Mouse (Mus musculus) limb, embryonic 15.5 days (tissue): ENCODE data around the gene Arl15. TPM values are rescaled to one million over a fixed set of nuclear protein-coding genes. Genes with fewer than 3 reads are reported as not detected.

Source experiments
- ATAC-seq: fragments of 200-750 bp; cut with Nextera tagmentation; 2 replicates; pipeline ENCODE4 v1.8.0; 2017; ENCODE audit warnings: low read depth, moderate TSS enrichment; ENCODE audit not compliant: insufficient number of reproducible peaks, low FRiP score, low TSS enrichment
- H3K27ac ChIP-seq: fragments of 300-500 bp; sonication (generic); 2 replicates; pipeline ENCODE4 v1.5.1; 2015; ENCODE audit warnings: moderate library complexity, mild to moderate bottlenecking, inconsistent platforms
- H3K27me3 ChIP-seq: fragments of 300-500 bp; sonication (generic); 2 replicates; pipeline ENCODE4 v1.6.1; 2015; ENCODE audit warnings: inconsistent platforms
- H3K36me3 ChIP-seq: fragments of 300-500 bp; sonication (generic); 2 replicates; pipeline ENCODE4 v1.6.1; 2015; ENCODE audit warnings: inconsistent platforms
- H3K4me1 ChIP-seq: fragments of 300-500 bp; sonication (generic); 2 replicates; pipeline ENCODE4 v1.6.1; 2015; ENCODE audit warnings: inconsistent platforms
- H3K4me2 ChIP-seq: fragments of 300-500 bp; sonication (generic); 2 replicates; pipeline ENCODE4 v1.6.1; 2015; ENCODE audit warnings: mild to moderate bottlenecking, inconsistent platforms
- H3K4me3 ChIP-seq: fragments of 300-500 bp; sonication (generic); 2 replicates; pipeline ENCODE4 v1.5.1; 2015; ENCODE audit warnings: mild to moderate bottlenecking, inconsistent platforms
- H3K9ac ChIP-seq: fragments of 300-500 bp; sonication (generic); 2 replicates; pipeline ENCODE4 v1.6.1; 2015; ENCODE audit warnings: inconsistent platforms
- H3K9me3 ChIP-seq: fragments of 300-500 bp; sonication (generic); 2 replicates; pipeline ENCODE4 v1.6.1; 2016; ENCODE audit warnings: inconsistent platforms
- WGBS: fragments of 180-500 bp; shearing (Covaris S2); methylation state at CpG from one replicate; pipeline ENCODE4 v1.1.7; 2015; 5-methylcytosine and 5-hydroxymethylcytosine counted together
- polyA plus RNA-seq: library from polyadenylated mRNA; unstranded; fragments of >200 nt; fragmentation: Nextera tagmentation; extraction: Ambion mirVana; gene quantifications from 2 replicates; pipeline ENCODE4 v1.2.1, GENCODE M21; 2015

The Arl15 gene
- polyA plus RNA-seq, 1 experiment from 2014 or later = 10.8 TPM

- Histone ChIP-seq H3K4me2 (peak overlapping the region; percentile 2; the same call in 1 of the 2 replicates), H3K27me3 (no peaks in the 10 kb centered on the region), H3K9me3 (no peaks in the 10 kb centered on the region), H3K4me1 (peaks cover 27% of the 10 kb centered on the region), H3K36me3 (no peaks in the 10 kb centered on the region), H3K4me3 (no peak overlapping the region), H3K9ac (no peak overlapping the region), H3K27ac (no peak overlapping the region)
- no peak for ATAC-seq
- WGBS = 44% methylated on average over 20 of the region's 20 CpGs
Observed at GRCm38 (mm10) chr13:113879651-113880327, 85.5 kb downstream of the Arl15 start.

GRCm38 (mm10) chr13:113880564-113881171, 86.4 kb downstream of the Arl15 start:
- 28% methylated on average over 19 of the region's 19 CpGs for WGBS
- no peak overlapping the region for H3K9ac ChIP-seq
- peaks cover 27% of the 10 kb centered on the region for H3K4me1 ChIP-seq
- H3K9me3 ChIP-seq = no peaks in the 10 kb centered on the region
- H3K36me3 ChIP-seq = no peaks in the 10 kb centered on the region
- no peak overlapping the region for H3K4me3 ChIP-seq
- H3K27ac ChIP-seq = no peak overlapping the region
- peak overlapping the region; percentile 17; the same call in 1 of the 2 replicates for H3K4me2 ChIP-seq
- ATAC-seq = no peak
- H3K27me3 ChIP-seq = no peaks in the 10 kb centered on the region

- H3K4me2 ChIP-seq = no peak overlapping the region
- H3K36me3 ChIP-seq = no peaks in the 10 kb centered on the region
- no peak overlapping the region for H3K4me3 ChIP-seq
- no peak overlapping the region for H3K9ac ChIP-seq
- H3K4me1 ChIP-seq = peaks cover 35% of the 10 kb centered on the region
- ATAC-seq = no peak
- WGBS = 44% methylated on average over 1 of the region's 1 CpGs
- H3K9me3 ChIP-seq = no peaks in the 10 kb centered on the region
- no peak overlapping the region for H3K27ac ChIP-seq
- H3K27me3 ChIP-seq = no peaks in the 10 kb centered on the region
Observed at GRCm38 (mm10) chr13:113882959-113883358, 88.7 kb downstream of the Arl15 start.

GRCm38 (mm10) chr13:113887090-113887489, 92.8 kb downstream of the Arl15 start:
- Histone ChIP-seq H3K9ac (no peak overlapping the region), H3K4me3 (no peak overlapping the region), H3K4me2 (no peak overlapping the region), H3K9me3 (no peaks in the 10 kb centered on the region), H3K36me3 (no peaks in the 10 kb centered on the region), H3K27me3 (no peaks in the 10 kb centered on the region), H3K27ac (no peak overlapping the region), H3K4me1 (peaks cover 15% of the 10 kb centered on the region; the same call in 1 of the 2 replicates)
- no peak for ATAC-seq
- 75% methylated on average over 6 of the region's 6 CpGs for WGBS

GRCm38 (mm10) chr13:113888126-113888525, 93.8 kb downstream of the Arl15 start:
- Histone ChIP-seq H3K36me3 (no peaks in the 10 kb centered on the region), H3K9ac (no peak overlapping the region), H3K27ac (no peak overlapping the region), H3K9me3 (no peaks in the 10 kb centered on the region), H3K4me1 (0 out of 2 replicates have a peak, but pooled peaks cover 15% of the 10 kb centered on the region), H3K27me3 (no peaks in the 10 kb centered on the region), H3K4me3 (no peak overlapping the region), H3K4me2 (no peak overlapping the region)
- ATAC-seq = no peak
- 61% methylated on average over 5 of the region's 5 CpGs for WGBS

- no peak overlapping the region for H3K4me3 ChIP-seq
- no peak overlapping the region for H3K27ac ChIP-seq
- no peaks in the 10 kb centered on the region for H3K9me3 ChIP-seq
- WGBS = 60% methylated on average over 16 of the region's 16 CpGs
- no peak for ATAC-seq
- H3K4me2 ChIP-seq = no peak overlapping the region
- H3K36me3 ChIP-seq = no peaks in the 10 kb centered on the region
- H3K9ac ChIP-seq = no peak overlapping the region
- H3K4me1 ChIP-seq = 0 out of 2 replicates have a peak, but pooled peaks cover 15% of the 10 kb centered on the region
- H3K27me3 ChIP-seq = no peaks in the 10 kb centered on the region
Observed at GRCm38 (mm10) chr13:113888704-113889103, 94.4 kb downstream of the Arl15 start.

- no peak for ATAC-seq
- Histone ChIP-seq H3K9me3 (no peaks in the 10 kb centered on the region), H3K4me2 (no peak overlapping the region), H3K9ac (no peak overlapping the region), H3K27ac (no peak overlapping the region), H3K4me3 (no peak overlapping the region), H3K4me1 (0 out of 2 replicates have a peak, but pooled peaks cover 15% of the 10 kb centered on the region), H3K27me3 (no peaks in the 10 kb centered on the region), H3K36me3 (no peaks in the 10 kb centered on the region)
- 70% methylated on average over 24 of the region's 24 CpGs for WGBS
Observed at GRCm38 (mm10) chr13:113889140-113890055, 95.1 kb downstream of the Arl15 start.

- whole genome bisulfite sequencing = 46% methylated on average over 10 of the region's 10 CpGs
- H3K27ac ChIP-seq = peak overlapping the region; percentile 29
- H3K4me2 ChIP-seq = no peak overlapping the region
- no peaks in the 10 kb centered on the region for H3K4me1 ChIP-seq
- no peak for ATAC-seq
- no peaks in the 10 kb centered on the region for H3K9me3 ChIP-seq
- H3K36me3 ChIP-seq = no peaks in the 10 kb centered on the region
- no peak overlapping the region for H3K4me3 ChIP-seq
- H3K27me3 ChIP-seq = no peaks in the 10 kb centered on the region
- H3K9ac ChIP-seq = no peak overlapping the region
Observed at GRCm38 (mm10) chr13:113896684-113897083, 102.4 kb downstream of the Arl15 start.

GRCm38 (mm10) chr13:113897498-113897897, 103.2 kb downstream of the Arl15 start:
- Histone ChIP-seq H3K36me3 (no peaks in the 10 kb centered on the region), H3K9me3 (no peaks in the 10 kb centered on the region), H3K4me1 (no peaks in the 10 kb centered on the region), H3K4me3 (no peak overlapping the region), H3K27me3 (no peaks in the 10 kb centered on the region), H3K9ac (no peak overlapping the region), H3K27ac (no peak overlapping the region), H3K4me2 (no peak overlapping the region)
- 74% methylated on average over 3 of the region's 3 CpGs for WGBS
- ATAC-seq = no peak

- WGBS = 84% methylated on average over 9 of the region's 9 CpGs
- H3K4me1 ChIP-seq = no peaks in the 10 kb centered on the region
- no peak overlapping the region for H3K27ac ChIP-seq
- no peaks in the 10 kb centered on the region for H3K36me3 ChIP-seq
- ATAC-seq = no peak
- no peaks in the 10 kb centered on the region for H3K9me3 ChIP-seq
- no peak overlapping the region for H3K4me2 ChIP-seq
- no peak overlapping the region for H3K9ac ChIP-seq
- no peaks in the 10 kb centered on the region for H3K27me3 ChIP-seq
- H3K4me3 ChIP-seq = no peak overlapping the region
Observed at GRCm38 (mm10) chr13:113897951-113898350, 103.6 kb downstream of the Arl15 start.

GRCm38 (mm10) chr13:113901001-113901545, 106.8 kb downstream of the Arl15 start:
- H3K9ac ChIP-seq = no peak overlapping the region
- H3K4me3 ChIP-seq = no peak overlapping the region
- no peak for ATAC-seq
- H3K4me1 ChIP-seq = no peaks in the 10 kb centered on the region
- no peaks in the 10 kb centered on the region for H3K27me3 ChIP-seq
- 91% methylated on average over 11 of the region's 11 CpGs for WGBS
- no peaks in the 10 kb centered on the region for H3K36me3 ChIP-seq
- no peaks in the 10 kb centered on the region for H3K9me3 ChIP-seq
- no peak overlapping the region for H3K4me2 ChIP-seq
- no peak overlapping the region for H3K27ac ChIP-seq
